In genomic region chr10:107514735-107515134, GRCm38 (mm10) we compare ENCODE assay signal across 1 mouse cellular context.
TF ChIP-seq lines count a peak whose summit lies in the region.

No protein-coding gene starts in this region.

TF ChIP-seq in myocyte, 11 proteins besides CTCF, POLR2A, EP300 and RAD21 (continued from another document):
- TF ChIP-seq MYOD1 (IDR thresholded peaks at IDR 0.05; ENCODE audit: control insufficient read depth in 1 of 3, insufficient read length in 2 of 3, low read depth in 2 of 3) (peak in 2 of 3 experiments; percentile 12 to 30), TCF3 (IDR thresholded peaks at IDR 0.05; ENCODE audit: insufficient read length, low read depth) (no peak), USF1 (IDR thresholded peaks at IDR 0.05; ENCODE audit: low read depth) (no peak), SRF (IDR thresholded peaks at IDR 0.05; ENCODE audit: control insufficient read depth, insufficient read length, low read depth) (no peak), MYOG (IDR thresholded peaks at IDR 0.05; ENCODE audit: control insufficient read depth in 1 of 3, insufficient read depth in 1 of 3, insufficient read length in 2 of 3, low read depth in 2 of 3) (peak in 2 of 3 experiments; percentile 4 to 37)
